Mouse (Mus musculus) urinary bladder, postnatal 4 days (tissue): ENCODE measurements around the gene Gm28048.

Source experiments
- DNase-seq, 2 experiments: peaks; one replicate each; pipeline ENCODE4 v3.0.0; 2021 to 2022; ENCODE audit warnings: low spot score in 2 of 2

The Gm28048 gene

GRCm38 (mm10) chr11:22950131-22950530 is 31.8 kb downstream of the Gm28048 start:
- no peak for DNase-seq

- DNase-seq: no peak
These were observed 32.8 kb downstream of the Gm28048 start for GRCm38 (mm10) chr11:22949101-22949500.

GRCm38 (mm10) chr11:22938983-22939382 is 42.9 kb downstream of the Gm28048 start:
- DNase-seq: no peak

GRCm38 (mm10) chr11:22937716-22938316 is 44.1 kb downstream of the Gm28048 start:
- no peak for DNase-seq

GRCm38 (mm10) chr11:22936446-22937125 is 45.3 kb downstream of the Gm28048 start:
- no peak for DNase-seq

- DNase-seq: no peak
These were observed 49.7 kb downstream of the Gm28048 start for GRCm38 (mm10) chr11:22932167-22932566.

GRCm38 (mm10) chr11:22931320-22931905 is 50.5 kb downstream of the Gm28048 start:
- no peak for DNase-seq

- DNase-seq: no peak
These were observed 51.8 kb downstream of the Gm28048 start for GRCm38 (mm10) chr11:22930129-22930528.

GRCm38 (mm10) chr11:22928586-22929169 is 53.2 kb downstream of the Gm28048 start:
- no peak for DNase-seq

GRCm38 (mm10) chr11:22923606-22924005 is 58.3 kb downstream of the Gm28048 start:
- no peak for DNase-seq

- no peak for DNase-seq
These were observed 59.3 kb downstream of the Gm28048 start for GRCm38 (mm10) chr11:22922546-22922945.

GRCm38 (mm10) chr11:22919336-22919735 is 62.6 kb downstream of the Gm28048 start:
- DNase-seq: no peak

GRCm38 (mm10) chr11:22917786-22918185 is 64.1 kb downstream of the Gm28048 start:
- DNase-seq: no peak

GRCm38 (mm10) chr11:22913744-22914143 is 68.1 kb downstream of the Gm28048 start:
- DNase-seq: no peak

- DNase-seq: no peak
These were observed 70.1 kb downstream of the Gm28048 start for GRCm38 (mm10) chr11:22911831-22912230.

GRCm38 (mm10) chr11:22906453-22906865 is 75.4 kb downstream of the Gm28048 start:
- DNase-seq: no peak

GRCm38 (mm10) chr11:22902923-22903322 is 79.0 kb downstream of the Gm28048 start:
- no peak for DNase-seq

- no peak for DNase-seq
These were observed 81.8 kb downstream of the Gm28048 start for GRCm38 (mm10) chr11:22900041-22900440.

- no peak for DNase-seq
These were observed 84.2 kb downstream of the Gm28048 start for GRCm38 (mm10) chr11:22897642-22898041.

- no peak for DNase-seq
These were observed 84.8 kb downstream of the Gm28048 start for GRCm38 (mm10) chr11:22897127-22897526.

- no peak for DNase-seq
These were observed 88.8 kb downstream of the Gm28048 start for GRCm38 (mm10) chr11:22893075-22893474.

- no peak for DNase-seq
These were observed 89.4 kb downstream of the Gm28048 start for GRCm38 (mm10) chr11:22892466-22892865.

- DNase-seq: no peak
These were observed 90.0 kb downstream of the Gm28048 start for GRCm38 (mm10) chr11:22891876-22892275.
